Mouse (Mus musculus) testis, postnatal 14 days (tissue): ENCODE measurements around the gene Gm428.
"Not testable (repeated sequence)": the region's sequence is repeated elsewhere in the genome, so short reads cannot be mapped to it uniquely, and the experiment has no call there.

Experiments used
- DNase-seq: peaks from one replicate; pipeline ENCODE4 v3.0.0; 2021; ENCODE audit warnings: low spot score

The Gm428 gene

DNA sequence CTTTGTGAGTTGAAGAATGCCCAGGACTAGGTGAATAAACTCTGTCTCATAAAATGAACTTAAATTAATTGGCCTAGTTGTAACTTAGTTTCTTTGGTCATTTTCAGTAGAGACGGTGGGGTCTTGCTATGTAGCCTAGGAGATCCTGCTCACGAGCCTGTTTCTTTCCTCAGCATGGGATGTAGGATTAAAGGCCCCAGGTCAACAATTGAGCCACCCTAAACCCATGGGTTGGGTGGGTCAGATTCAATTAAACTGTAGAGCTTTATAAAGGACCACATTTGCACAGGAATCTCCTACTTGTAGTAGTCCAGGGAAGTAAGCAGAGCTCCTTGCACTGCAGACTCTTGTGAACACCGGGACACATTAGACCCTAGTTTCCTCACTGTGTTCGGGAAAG lies at the start of gene Gm428:
Gm428 (plus strand) TSS at position 301 of the 400 bp plus-strand sequence.
- DNase-seq, result not testable (repeated sequence)

- not testable (repeated sequence) for DNase-seq
Measured at GRCm38 (mm10) chr4:73637821-73638220, 45.5 kb upstream of the Gm428 start, which contains the start of gene Gm11236. Gene Gm11236, plus strand, starts transcription at chr4:73638121.

GRCm38 (mm10) chr4:73661864-73662263 lies 21.5 kb upstream of the Gm428 start:
- DNase-seq, result not testable (repeated sequence)

DNA sequence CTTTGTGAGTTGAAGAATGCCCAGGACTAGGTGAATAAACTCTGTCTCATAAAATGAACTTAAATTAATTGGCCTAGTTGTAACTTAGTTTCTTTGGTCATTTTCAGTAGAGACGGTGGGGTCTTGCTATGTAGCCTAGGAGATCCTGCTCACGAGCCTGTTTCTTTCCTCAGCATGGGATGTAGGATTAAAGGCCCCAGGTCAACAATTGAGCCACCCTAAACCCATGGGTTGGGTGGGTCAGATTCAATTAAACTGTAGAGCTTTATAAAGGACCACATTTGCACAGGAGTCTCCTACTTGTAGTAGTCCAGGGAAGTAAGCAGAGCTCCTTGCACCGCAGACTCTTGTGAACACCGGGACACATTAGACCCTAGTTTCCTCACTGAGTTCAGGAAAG lies 15.3 kb upstream of the Gm428 start, which contains the start of gene Gm11239:
Gm11239 (plus strand) TSS at position 301 of the 400 bp plus-strand sequence.
- DNase-seq, result not testable (repeated sequence)

DNA sequence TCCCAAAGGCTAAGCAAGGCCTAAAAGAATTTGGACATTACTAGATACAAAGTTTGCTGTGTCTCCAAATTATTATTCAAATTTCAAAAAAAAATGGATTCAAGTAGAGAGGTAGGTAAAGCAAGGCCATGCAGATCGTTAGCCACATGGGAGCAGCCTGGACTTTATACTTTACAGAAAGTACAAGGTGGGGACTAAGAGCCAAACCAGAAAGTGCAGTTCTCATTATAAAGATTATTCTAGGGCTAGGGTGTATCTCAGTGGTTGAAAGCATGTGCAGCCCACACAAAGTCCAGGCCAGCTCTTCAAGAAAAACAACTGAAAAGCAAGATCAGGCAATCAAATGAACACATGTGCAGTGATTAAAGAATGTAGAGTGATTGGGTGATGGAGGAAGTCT lies 35.4 kb downstream of the Gm428 start:
- no peak for DNase-seq

DNA sequence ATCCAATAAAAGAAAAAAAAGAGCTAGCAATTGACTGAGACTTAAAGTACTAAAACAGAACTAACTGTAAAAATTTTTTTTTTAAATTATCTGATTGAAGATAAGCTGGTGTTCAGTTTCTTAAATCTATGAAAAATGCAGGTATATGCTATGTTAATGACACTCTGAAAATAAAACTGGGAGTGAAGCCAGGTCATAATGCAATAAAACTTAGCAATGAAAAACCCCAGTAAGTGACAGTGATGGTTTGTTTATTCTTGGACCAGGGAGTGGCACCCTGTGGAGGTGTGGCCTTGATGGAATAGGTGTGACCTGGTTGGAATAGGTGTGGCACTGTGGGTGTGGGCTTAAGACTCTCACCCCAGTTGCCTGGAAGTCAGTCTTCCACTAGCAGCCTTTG lies 36.5 kb downstream of the Gm428 start:
- DNase-seq, result no peak
